Mouse (Mus musculus) myocyte (in vitro differentiated cells): ENCODE measurements around the gene Styk1.

ENCODE experiments used
- CEBPB ChIP-seq: IDR thresholded peaks from 2 replicates; pipeline ENCODE4 v1.6.1; 2011; ENCODE audit warnings: mild to moderate bottlenecking, moderate library complexity; ENCODE audit not compliant: poor library complexity, insufficient read depth, severe bottlenecking
- E2F4 ChIP-seq: IDR thresholded peaks from one replicate; pipeline ENCODE4 v1.6.1; 2011; ENCODE audit warnings: mild to moderate bottlenecking, control low read depth, moderate library complexity; ENCODE audit not compliant: insufficient read depth
- MAX ChIP-seq: IDR thresholded peaks from one replicate; pipeline ENCODE4 v1.6.1; 2011; ENCODE audit warnings: low read depth, mild to moderate bottlenecking, control low read depth
- MYOD1 ChIP-seq, 3 experiments: IDR thresholded peaks; one replicate each; pipeline ENCODE4 v1.6.1; 2011; ENCODE audit warnings: control low read depth in 2 of 3, low read depth in 2 of 3, mild to moderate bottlenecking in 2 of 3, moderate library complexity in 1 of 3; ENCODE audit not compliant: insufficient read length in 2 of 3, control insufficient read depth in 1 of 3
- MYOG ChIP-seq, 3 experiments: IDR thresholded peaks; one replicate each; pipeline ENCODE4 v1.6.1; 2011; ENCODE audit warnings: control low read depth in 2 of 3, low read depth in 2 of 3, mild to moderate bottlenecking in 2 of 3; ENCODE audit not compliant: insufficient read length in 2 of 3, control insufficient read depth in 1 of 3, insufficient read depth in 1 of 3
- POLR2A ChIP-seq: IDR thresholded peaks from one replicate; pipeline ENCODE4 v1.6.1; 2011; ENCODE audit warnings: low read depth, mild to moderate bottlenecking, control low read depth, moderate library complexity; ENCODE audit not compliant: insufficient read length
- POLR2AphosphoS2 ChIP-seq: IDR thresholded peaks from one replicate; pipeline ENCODE4 v1.6.1; 2011; ENCODE audit warnings: low read depth, control low read depth; ENCODE audit not compliant: insufficient read length
- SRF ChIP-seq: IDR thresholded peaks from one replicate; pipeline ENCODE4 v1.6.1; 2011; ENCODE audit warnings: low read depth; ENCODE audit not compliant: control insufficient read depth, insufficient read length
- TCF12 ChIP-seq: IDR thresholded peaks from one replicate; pipeline ENCODE4 v1.6.1; 2011; ENCODE audit warnings: mild to moderate bottlenecking, control low read depth; ENCODE audit not compliant: poor library complexity, insufficient read depth, severe bottlenecking
- USF1 ChIP-seq: IDR thresholded peaks from one replicate; pipeline ENCODE4 v1.6.1; 2011; ENCODE audit warnings: low read depth, mild to moderate bottlenecking, control low read depth, moderate library complexity

DNA sequence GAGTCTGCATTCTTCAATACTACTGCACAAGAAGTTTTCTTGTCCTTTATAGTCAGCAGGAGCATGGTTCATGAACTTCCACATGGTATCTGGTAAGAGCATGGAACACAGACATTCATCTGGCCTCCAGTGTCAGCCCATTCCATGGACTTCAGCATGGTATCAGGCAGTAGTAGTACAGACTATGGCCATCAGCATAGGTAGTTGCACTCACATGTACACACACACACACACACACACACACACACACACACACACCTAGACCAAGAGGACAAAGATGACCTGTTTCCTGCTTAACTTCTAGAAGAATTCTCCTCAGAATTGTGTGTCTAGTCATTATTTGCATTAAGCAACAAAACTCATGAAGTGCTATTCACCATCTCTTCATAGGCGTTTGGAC is 14.6 kb downstream of the Styk1 start:
- TF ChIP-seq E2F4, result no peak
- no peak for TF ChIP-seq POLR2A
- TF ChIP-seq POLR2AphosphoS2, result no peak
- no peak for TF ChIP-seq MAX
- TF ChIP-seq MYOG (IDR thresholded peaks at IDR 0.05; ENCODE audit: control insufficient read depth in 1 of 3, insufficient read depth in 1 of 3, insufficient read length in 2 of 3, low read depth in 2 of 3), result no peak
- no peak for TF ChIP-seq USF1
- TF ChIP-seq SRF, result no peak
- no peak for TF ChIP-seq TCF12
- no peak for TF ChIP-seq CEBPB
- TF ChIP-seq MYOD1 (IDR thresholded peaks at IDR 0.05; ENCODE audit: control insufficient read depth in 1 of 3, insufficient read length in 2 of 3, low read depth in 2 of 3), result no peak
